Mouse (Mus musculus) ES-Bruce4 (cell line): ENCODE results near the gene Fpr3. TPM values are rescaled to one million over a fixed set of nuclear protein-coding genes. Genes with fewer than 3 reads are reported as not detected.
"Not testable (repeated sequence)": the region's sequence is repeated elsewhere in the genome, so short reads cannot be mapped to it uniquely, and the experiment has no call there.

Source experiments
- H3K27ac ChIP-seq: 2 replicates; pipeline ENCODE4 v1.5.1; 2012; ENCODE audit warnings: low read length, inconsistent platforms; ENCODE audit not compliant: insufficient read depth
- H3K27me3 ChIP-seq: 2 replicates; pipeline ENCODE4 v1.6.1; 2012; ENCODE audit warnings: mild to moderate bottlenecking, low read length, inconsistent platforms; ENCODE audit not compliant: control insufficient read depth, poor library complexity, insufficient read depth, severe bottlenecking
- H3K36me3 ChIP-seq: 2 replicates; pipeline ENCODE4 v1.6.1; 2012; ENCODE audit warnings: inconsistent platforms, mild to moderate bottlenecking, low read length, moderate library complexity; ENCODE audit not compliant: control insufficient read depth, poor library complexity, insufficient read depth, severe bottlenecking
- H3K4me1 ChIP-seq: one replicate; pipeline ENCODE4 v1.8.1; 2011; ENCODE audit warnings: low read length; ENCODE audit not compliant: control insufficient read depth, insufficient read depth
- H3K4me3 ChIP-seq: 2 replicates; pipeline ENCODE4 v1.5.1; 2011; ENCODE audit warnings: low read depth, mild to moderate bottlenecking, low read length
- H3K9ac ChIP-seq: 2 replicates; pipeline ENCODE4 v1.6.1; 2012; ENCODE audit warnings: low read depth, mild to moderate bottlenecking, inconsistent platforms; ENCODE audit not compliant: poor library complexity, severe bottlenecking
- H3K9me3 ChIP-seq: replicated peaks from 2 replicates; pipeline ENCODE4 v1.6.1; 2012; ENCODE audit warnings: mild to moderate bottlenecking, low read length, inconsistent platforms; ENCODE audit not compliant: control insufficient read depth, poor library complexity, insufficient read depth, severe bottlenecking
- CTCF ChIP-seq: IDR thresholded peaks from one replicate; pipeline ENCODE4 v1.8.1; 2011; ENCODE audit warnings: low read depth, low read length
- EP300 ChIP-seq: IDR thresholded peaks from 2 replicates; pipeline ENCODE4 v1.6.1; 2011; ENCODE audit warnings: low read depth, low read length; ENCODE audit not compliant: insufficient read depth
- POLR2A ChIP-seq: IDR thresholded peaks from one replicate; pipeline ENCODE4 v1.8.1; 2011; ENCODE audit warnings: low read length; ENCODE audit not compliant: insufficient read depth
- polyA plus RNA-seq: library from polyadenylated mRNA; stranded (reverse); fragments of >200 nt; gene quantifications from 2 replicates; pipeline ENCODE4 v1.2.4, GENCODE M21; 2011; ENCODE audit warnings: low read depth; ENCODE audit not compliant: missing spikeins, insufficient read depth, insufficient read length

Fpr3 gene
- polyA plus RNA-seq, 1 experiment, result not detected

DNA sequence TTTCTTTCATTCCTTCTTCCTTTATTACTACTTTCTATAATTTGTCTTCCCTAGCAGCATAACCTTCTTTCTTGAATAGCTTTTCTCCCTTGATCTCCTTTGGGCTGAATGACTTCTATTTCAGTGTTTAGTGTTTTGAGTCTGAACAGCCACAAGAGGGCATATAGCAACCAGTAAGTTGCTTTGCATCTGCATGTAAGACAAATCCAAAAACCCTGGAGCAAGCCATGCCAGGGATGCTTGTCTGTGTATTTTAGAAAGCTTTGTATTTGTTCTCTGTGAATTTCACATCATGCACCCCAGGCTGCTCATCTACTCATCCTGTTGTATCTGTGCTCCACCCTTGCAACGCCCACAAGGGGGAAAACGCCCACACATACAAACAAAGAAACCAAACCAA, 11.6 kb downstream of the Fpr3 start:
- Histone ChIP-seq H3K36me3 (no peaks in the 10 kb centered on the region), H3K27ac (no peak overlapping the region), H3K9me3 (no peaks in the 10 kb centered on the region), H3K4me1 (no peaks in the 10 kb centered on the region), H3K27me3 (no peaks in the 10 kb centered on the region; the same call in 1 of the 2 replicates), H3K9ac (no peak overlapping the region), H3K4me3 (no peak overlapping the region)
- no peak for TF ChIP-seq POLR2A
- peak; percentile 12 for TF ChIP-seq CTCF
- TF ChIP-seq EP300, result no peak

DNA sequence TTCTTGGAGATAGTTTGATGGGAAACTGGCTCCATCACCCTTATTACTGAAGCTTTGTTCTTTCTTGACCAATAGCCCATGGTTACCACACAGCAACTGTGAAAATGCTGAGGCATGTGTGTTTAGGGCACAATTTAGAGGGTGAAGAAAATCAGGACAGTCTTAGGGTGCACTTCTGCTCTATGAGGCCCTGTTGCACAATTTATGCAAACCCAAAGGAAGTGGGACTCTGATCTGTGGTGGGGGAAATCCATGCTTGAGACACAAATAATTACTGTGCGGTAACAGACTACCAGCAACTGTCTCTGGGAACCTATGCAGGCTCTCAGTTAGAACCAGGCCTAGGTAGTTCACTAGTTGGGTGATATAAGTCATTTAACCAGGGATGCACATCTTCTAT, 13.1 kb downstream of the Fpr3 start:
- no peaks in the 10 kb centered on the region for H3K36me3 ChIP-seq
- H3K4me1 ChIP-seq, result no peaks in the 10 kb centered on the region
- TF ChIP-seq EP300 (no peak), POLR2A (no peak), CTCF (no peak)
- H3K4me3 ChIP-seq, result no peak overlapping the region
- no peak overlapping the region for H3K27ac ChIP-seq
- H3K9me3 ChIP-seq, result no peaks in the 10 kb centered on the region
- H3K9ac ChIP-seq, result no peak overlapping the region
- no peaks in the 10 kb centered on the region; the same call in 1 of the 2 replicates for H3K27me3 ChIP-seq

DNA sequence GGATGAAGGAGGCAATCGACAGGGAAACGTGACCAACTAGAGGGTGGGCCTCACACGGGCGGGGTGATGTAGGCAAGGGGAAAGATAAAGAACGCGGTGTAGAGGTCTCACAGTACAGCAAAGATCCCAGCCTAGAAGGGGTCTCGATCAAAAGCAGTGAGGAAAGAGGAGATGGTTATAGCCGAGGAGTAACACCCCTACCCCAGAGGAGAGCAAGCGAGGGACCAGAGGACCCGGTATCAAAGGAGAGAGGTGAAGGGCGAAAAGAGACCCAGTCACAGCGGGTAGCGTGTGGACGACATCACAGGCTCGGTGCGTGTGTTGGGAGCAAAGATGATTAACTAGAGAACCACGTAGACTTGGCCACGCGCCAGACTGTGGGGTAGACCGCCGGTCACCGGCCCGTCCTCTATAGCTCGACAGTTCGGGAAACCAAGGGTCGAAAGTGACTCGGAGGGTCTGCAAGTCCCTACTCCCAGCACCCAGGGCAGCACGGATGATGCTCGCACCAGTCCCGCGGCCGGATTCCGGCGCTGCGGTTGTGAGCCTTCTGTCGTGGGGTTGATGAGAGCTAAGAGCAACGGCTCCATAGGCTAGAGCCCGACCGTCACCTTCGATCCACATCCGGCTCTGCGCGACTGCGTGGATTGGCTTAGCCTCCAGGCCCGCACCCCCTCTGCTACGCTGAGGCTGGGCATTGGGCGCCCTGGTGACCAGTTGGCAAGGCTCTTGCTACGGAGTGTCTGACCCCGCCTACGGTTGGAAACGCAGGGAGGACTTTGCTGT, 22.2 kb downstream of the Fpr3 start:
- Histone ChIP-seq H3K9me3 (no peaks in the 10 kb centered on the region), H3K36me3 (no peaks in the 10 kb centered on the region), H3K9ac (peak overlapping the region; percentile 34), H3K4me3 (peak overlapping the region; percentile 68), H3K27me3 (no peaks in the 10 kb centered on the region), H3K27ac (no peak overlapping the region), H3K4me1 (no peaks in the 10 kb centered on the region)
- TF ChIP-seq POLR2A (no peak), EP300 (no peak), CTCF (no peak)

DNA sequence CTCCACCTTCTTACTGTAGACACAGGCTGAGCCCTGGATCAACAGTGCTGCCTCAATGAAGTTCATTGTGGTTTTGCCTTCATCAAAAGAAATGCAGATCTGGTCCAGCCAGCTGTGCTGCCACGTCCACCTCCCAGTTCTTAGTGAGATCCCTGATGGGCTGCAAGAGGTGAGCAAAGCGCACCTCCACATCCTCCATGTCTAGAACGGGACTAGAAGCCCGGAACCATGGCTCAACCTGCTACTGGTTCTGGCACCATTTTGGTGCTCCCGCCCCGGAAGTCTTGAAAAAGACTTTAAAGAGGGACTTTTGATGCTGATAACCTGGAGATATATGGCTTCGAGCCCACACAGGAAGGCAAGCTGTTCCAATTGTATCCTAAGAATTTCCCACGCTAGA, 25.0 kb downstream of the Fpr3 start:
- H3K4me1 ChIP-seq, H3K27me3 ChIP-seq: not testable (repeated sequence)

DNA sequence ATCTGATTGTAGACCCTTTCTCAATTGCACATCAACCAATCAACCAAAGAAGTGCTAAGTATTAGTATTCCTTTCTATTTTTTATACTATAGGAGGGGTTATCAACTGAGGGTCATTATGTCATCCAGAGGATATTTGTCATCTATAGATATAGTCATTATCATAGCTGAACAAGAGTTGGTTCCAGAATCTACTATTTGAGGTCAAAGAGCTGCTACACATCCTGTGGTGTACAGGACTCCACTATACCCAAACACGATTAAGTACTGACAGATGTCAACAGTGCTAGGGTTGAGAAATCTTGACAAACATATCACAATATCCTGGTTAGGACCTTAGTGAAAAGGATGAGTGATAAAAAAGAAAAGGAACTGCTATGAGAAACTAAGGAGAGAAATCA, 29.7 kb downstream of the Fpr3 start:
- Histone ChIP-seq H3K4me3 (no peak overlapping the region), H3K9ac (no peak overlapping the region), H3K4me1 (no peaks in the 10 kb centered on the region), H3K9me3 (no peaks in the 10 kb centered on the region), H3K27ac (no peak overlapping the region), H3K36me3 (no peaks in the 10 kb centered on the region), H3K27me3 (no peaks in the 10 kb centered on the region)
- TF ChIP-seq CTCF, result no peak
- TF ChIP-seq EP300, result no peak
- TF ChIP-seq POLR2A, result no peak

More for the DNA sequence above, 25.0 kb downstream of the Fpr3 start:
- H3K9me3 ChIP-seq, H3K36me3 ChIP-seq, H3K27ac ChIP-seq, H3K9ac ChIP-seq, H3K4me3 ChIP-seq: not testable (repeated sequence)

DNA sequence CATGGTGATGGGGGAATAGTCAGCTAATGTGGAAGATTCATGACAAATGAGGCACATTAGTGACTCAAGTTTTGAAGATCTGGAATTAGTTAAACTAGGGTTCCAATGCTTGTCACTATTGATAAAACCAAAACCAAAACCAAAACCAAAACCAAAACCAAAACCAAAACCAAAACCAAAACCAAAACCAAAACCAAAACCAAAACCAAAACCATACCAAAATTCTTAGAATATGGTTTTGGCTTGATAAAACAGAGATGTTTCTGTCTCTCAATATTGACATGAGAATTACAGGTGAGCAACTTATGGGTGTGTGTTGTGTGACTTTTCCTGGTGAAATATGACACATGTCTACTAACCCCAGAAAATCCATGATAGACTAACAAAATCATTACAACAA, 30.1 kb downstream of the Fpr3 start:
- Histone ChIP-seq H3K27me3 (no peaks in the 10 kb centered on the region), H3K36me3 (no peaks in the 10 kb centered on the region), H3K9me3 (no peaks in the 10 kb centered on the region), H3K27ac (no peak overlapping the region), H3K4me3 (no peak overlapping the region), H3K4me1 (no peaks in the 10 kb centered on the region), H3K9ac (no peak overlapping the region)
- TF ChIP-seq CTCF (no peak), EP300 (no peak)
